Mouse (Mus musculus): ENCODE measurements around the gene Inhbc. TPM values are rescaled to one million over a fixed set of nuclear protein-coding genes. Genes with fewer than 3 reads are reported as not detected.

Gene Inhbc
- total RNA-seq (2021), result 0.67 TPM in 1 of 2 replicates, not detected in the other
- long read RNA-seq, transcript Inhbc-201 (2 exons, 1,859 nt), result major isoform, 19 of 28 reads
- long read RNA-seq, partial matches to known transcripts, result 7 of 28 reads
- long read RNA-seq, other reads (novel, unspliced or antisense), result 2 of 28 reads

- no peak for DNase-seq
These were observed at the start of gene Inhbc for GRCm38 (mm10) chr10:127369834-127370820. TSS of gene Inhbc (minus strand) at chr10:127370431.

GRCm38 (mm10) chr10:127414141-127414540 lies 43.9 kb upstream of the Inhbc start:
- peak; percentile 35 for DNase-seq

DNA sequence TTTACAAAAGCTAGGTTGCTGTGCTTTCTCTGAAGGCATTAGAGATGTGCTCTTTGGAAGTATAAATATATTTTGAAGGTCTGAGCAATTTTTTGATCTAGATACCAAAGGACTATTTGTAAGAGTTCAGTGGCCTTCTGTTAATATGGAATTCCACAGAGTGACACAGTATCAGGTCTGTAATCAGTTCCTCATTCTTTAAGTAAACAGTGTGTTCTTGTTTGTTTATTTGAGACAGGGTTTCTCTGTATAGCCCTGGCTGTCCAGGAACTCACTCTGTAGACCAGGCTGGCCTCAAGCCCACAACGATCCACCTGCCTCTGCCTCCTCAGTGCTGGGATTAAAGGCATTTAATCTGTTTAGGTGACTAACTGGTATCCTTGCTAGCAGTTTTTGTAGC lies 43.4 kb upstream of the Inhbc start:
- DNase-seq, result no peak

- DNase-seq, result no peak
These were observed 42.5 kb upstream of the Inhbc start for GRCm38 (mm10) chr10:127412776-127413175.

DNA sequence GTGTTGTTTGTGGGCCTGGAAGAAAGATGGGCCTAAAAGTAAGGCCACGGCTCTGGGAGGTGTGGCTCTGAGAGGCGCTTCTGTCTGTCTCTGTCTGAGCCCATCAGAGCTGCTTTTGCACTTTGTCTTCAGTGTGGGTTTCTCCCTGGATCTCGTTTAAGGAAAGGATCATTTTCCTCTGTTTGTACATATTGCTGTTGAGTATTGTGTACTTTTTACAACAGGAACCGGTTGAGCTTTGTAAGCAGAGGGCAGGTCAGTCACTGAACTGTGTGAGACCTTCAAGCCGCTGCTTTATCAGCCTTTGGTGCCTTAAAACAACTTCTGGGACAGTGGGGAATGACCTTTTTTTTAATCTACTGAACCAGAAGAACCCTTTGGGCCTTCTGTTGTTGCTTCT lies 41.9 kb upstream of the Inhbc start:
- no peak for DNase-seq

GRCm38 (mm10) chr10:127407391-127407790 lies 37.2 kb upstream of the Inhbc start:
- DNase-seq, result peak; percentile 45

DNA sequence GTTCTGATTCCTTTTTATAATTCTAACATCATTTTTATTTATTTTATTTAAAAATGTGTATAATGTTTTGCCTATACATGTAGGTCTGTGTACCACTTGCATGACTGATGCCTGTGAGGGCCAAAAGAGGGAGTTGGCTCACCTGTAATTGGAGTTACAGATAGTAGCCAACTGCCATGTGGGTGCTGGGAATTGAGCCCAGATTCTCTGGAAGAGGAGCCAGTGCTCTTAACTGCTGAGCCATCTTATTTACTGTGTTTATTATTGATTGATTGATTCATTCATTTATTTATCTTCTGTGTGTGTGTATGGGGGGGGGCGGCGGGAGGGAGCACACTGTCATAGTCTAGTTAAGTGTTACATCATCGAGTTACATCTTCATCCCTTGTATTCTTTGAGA lies 34.5 kb upstream of the Inhbc start:
- no peak for DNase-seq

DNA sequence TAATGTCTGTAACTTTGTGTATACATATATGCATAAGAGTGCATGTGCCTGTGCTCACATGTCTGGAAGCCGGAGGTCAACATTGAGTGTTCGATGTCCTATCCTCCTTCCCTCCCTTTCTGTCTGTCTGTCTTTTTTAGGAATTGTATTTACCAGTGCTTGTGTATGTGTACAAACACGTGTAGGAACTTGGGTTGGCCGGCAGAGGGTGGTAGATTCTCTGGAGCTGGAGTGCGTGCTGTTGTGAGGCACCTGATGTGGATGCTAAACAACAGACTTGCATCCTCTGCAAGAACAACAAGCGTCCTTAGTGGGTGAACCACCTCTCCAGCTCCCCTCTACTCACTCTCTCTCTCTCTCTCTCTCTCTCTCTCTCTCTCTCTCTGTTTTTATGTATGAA lies 21.5 kb upstream of the Inhbc start:
- no peak for DNase-seq

- no peak for DNase-seq
These were observed 11.5 kb upstream of the Inhbc start for GRCm38 (mm10) chr10:127381743-127382134.

DNA sequence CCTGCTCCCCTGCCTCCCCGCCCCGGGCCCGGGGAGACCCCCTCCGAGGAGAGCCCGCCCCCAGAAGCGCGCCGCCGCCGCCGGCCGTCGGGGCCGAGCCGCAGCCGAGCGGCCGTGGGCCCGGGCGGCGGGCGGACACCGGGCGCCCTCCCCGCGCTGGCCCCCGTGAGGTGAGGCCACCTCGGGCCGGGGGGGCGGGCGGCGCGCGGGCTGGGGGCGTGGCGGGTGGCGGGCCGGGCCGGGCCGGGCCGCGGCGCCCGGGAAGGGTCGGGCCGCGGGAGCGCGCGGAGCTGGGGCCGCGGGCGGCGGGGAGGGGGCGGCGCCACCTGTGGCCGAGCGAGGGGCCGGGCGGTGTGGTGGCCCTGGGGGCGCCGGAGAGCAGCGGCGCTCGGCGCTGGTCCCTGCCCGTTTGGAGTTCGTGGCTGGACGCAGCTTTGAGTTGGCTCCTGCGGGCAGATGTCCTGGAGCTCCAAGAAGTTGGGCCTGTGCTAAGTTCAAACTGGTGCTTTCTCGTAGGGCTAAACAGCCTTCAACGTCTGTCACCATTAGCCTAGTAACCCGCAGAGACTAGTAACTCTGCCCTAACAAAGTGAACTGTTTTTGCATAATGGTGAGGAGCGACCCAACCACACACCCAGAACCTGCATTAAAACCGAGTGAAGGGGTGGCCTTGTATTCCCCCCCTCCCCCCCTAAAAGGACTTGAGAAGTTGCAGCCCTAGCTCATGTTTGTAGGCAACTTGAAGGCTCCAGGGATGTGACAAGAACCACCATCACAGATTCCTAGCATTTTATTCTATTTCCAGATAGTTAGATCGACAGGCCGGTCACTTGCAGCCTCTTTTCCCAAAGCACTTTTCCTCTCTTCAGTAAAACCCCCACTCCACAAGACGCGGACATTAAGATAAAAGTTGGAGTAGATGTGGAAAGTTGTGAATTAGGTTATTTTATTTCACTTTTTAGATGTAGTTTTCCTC lies 10.8 kb upstream of the Inhbc start:
- peak; percentile 74 for DNase-seq

GRCm38 (mm10) chr10:127380251-127380691 lies 10.0 kb upstream of the Inhbc start, which contains the start of gene R3hdm2:
TSS of gene R3hdm2 (plus strand) at chr10:127380327.
- DNase-seq, result peak; percentile 92

DNA sequence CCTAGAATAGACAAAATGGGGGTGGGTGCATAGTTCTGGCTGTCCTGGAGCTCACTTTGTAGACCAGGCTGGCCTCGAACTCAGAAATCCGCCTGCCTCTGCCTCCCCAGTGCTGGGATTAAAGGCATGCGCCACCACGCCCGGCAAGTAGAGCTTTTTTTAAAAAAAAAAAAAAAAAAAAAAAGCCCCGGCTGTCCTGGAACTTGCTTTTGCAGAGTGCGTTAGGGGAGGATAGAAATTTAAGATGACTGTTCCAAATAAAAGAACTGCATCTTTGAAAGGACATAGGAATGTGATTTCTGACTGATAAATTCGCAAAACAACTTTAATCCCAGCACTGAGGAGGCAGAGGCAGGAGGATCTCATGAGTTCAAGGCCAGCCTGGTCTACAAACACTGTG lies 9.4 kb upstream of the Inhbc start:
- no peak for DNase-seq

DNA sequence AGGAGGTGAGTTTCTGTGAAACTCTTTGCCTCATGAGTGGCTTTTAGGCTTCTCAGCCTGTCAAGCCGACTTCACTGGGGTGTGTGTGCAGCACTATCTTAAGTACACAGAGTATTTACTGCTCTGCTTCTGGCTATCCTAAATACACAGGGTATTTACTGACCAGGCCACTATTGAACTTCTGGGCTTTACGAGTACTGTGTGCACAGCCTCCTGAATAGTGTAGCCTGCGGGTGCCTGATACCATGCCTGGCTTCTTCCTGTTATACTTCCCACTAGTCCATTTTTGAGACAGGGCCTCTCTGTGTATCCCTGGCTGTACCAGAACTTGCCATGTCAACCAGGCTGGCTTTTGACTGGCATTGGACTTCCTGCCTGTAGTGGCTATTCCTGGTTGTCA lies 7.5 kb upstream of the Inhbc start:
- no peak for DNase-seq

DNA sequence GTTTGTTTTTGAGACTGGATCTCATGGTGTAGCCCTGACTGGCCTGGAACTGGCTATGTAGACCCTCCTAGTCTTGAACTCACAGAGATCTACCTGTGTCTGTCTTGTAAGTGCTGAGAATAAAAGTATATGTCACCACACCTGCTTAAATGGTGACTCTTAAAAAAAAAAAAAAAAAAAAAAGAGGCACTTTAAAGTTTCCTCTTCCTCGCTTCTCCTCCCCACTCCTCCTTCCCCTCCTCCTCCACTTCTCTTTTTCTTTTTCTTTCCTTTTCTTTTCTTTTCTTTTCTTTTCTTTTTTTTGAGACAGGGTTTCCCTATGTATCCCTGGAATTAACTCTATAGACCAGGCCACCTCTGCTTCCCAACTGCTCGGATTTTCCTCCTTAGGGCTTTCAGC lies 792 bp upstream of the Inhbc start:
- DNase-seq, result no peak

DNA sequence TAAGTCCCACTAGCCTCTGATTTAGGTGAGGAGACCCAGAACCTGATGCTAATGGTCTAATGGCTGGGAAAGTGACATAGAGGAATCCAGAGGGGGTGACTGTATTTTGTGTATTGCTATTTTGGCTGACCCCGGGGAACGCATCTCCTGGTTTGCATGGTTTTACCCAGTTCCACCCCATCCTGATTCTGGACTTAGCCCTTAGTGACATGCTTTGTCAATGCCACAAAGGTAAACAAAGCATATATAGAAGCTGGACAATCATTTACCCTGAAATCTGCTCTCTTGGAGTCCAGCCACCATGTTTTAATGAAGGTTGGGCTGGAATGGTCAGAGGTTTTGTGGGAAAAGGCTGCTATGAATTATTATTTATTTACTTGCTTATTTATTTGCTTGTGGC lies 2.0 kb downstream of the Inhbc start:
- DNase-seq, result no peak

GRCm38 (mm10) chr10:127367116-127367515 lies 3.1 kb downstream of the Inhbc start:
- DNase-seq, result no peak

GRCm38 (mm10) chr10:127360714-127361113 lies 9.5 kb downstream of the Inhbc start:
- no peak for DNase-seq

DNA sequence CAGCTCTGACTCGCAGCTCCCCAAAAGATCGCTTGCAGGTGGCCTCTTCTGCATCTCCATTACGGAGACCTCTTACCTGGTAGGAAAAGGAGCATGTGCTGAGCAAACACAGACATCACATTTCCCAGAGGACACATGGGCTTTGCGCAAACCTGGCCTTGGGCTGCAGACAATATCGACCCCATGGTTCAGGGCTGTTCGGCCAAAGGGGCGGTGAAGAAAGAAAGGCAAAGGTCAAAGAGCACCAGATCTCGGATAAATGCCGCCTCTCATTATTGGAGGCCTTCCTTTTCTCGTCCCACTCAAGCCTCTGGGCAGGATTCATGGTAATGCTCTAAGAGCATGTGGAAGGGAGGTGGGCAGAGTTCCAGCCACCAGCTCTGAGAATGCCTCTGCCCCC lies 14.9 kb downstream of the Inhbc start:
- no peak for DNase-seq

GRCm38 (mm10) chr10:127353909-127354895 lies 16.0 kb downstream of the Inhbc start, which contains the start of gene Inhbe:
TSS of gene Inhbe (minus strand) at chr10:127354411.
- no peak for DNase-seq

GRCm38 (mm10) chr10:127352766-127353165 lies 17.5 kb downstream of the Inhbc start:
- DNase-seq, result no peak

- DNase-seq, result no peak
These were observed 18.0 kb downstream of the Inhbc start for GRCm38 (mm10) chr10:127352187-127352586.

Measured in adrenal gland, postnatal 25 days (tissue).